Mouse (Mus musculus) gastrocnemius, postnatal 10 days (tissue): ENCODE data around the gene Prkar2a. TPM values are rescaled to one million over a fixed set of nuclear protein-coding genes. Genes with fewer than 3 reads are reported as not detected.

Source experiments
- DNase-seq: peaks from one replicate; pipeline ENCODE4 v3.0.0; 2021; ENCODE audit warnings: mixed read lengths
- total RNA-seq, 2 experiments: library from RNA; stranded (reverse); gene quantifications; 2 replicates each; pipeline ENCODE4 v1.2.3; 2021

Gene Prkar2a
- total RNA-seq, 2 experiments from 2014 or later, result 113 TPM

GRCm38 (mm10) chr9:108752142-108752920, 63.2 kb downstream of the Prkar2a start:
- no peak for DNase-seq

- DNase-seq, result peak; percentile 67
Observed at GRCm38 (mm10) chr9:108753326-108753725, 64.2 kb downstream of the Prkar2a start.

- no peak for DNase-seq
Observed at GRCm38 (mm10) chr9:108753976-108754375, 64.9 kb downstream of the Prkar2a start.

GRCm38 (mm10) chr9:108754423-108754822, 65.3 kb downstream of the Prkar2a start:
- no peak for DNase-seq

GRCm38 (mm10) chr9:108757406-108757805, 68.3 kb downstream of the Prkar2a start:
- DNase-seq, result no peak

- DNase-seq, result no peak
Observed at GRCm38 (mm10) chr9:108759121-108759520, 70.0 kb downstream of the Prkar2a start.

- no peak for DNase-seq
Observed at GRCm38 (mm10) chr9:108759805-108760204, 70.7 kb downstream of the Prkar2a start.

- no peak for DNase-seq
Observed at GRCm38 (mm10) chr9:108761561-108761960, 72.4 kb downstream of the Prkar2a start.

- no peak for DNase-seq
Observed at GRCm38 (mm10) chr9:108764971-108765370, 75.9 kb downstream of the Prkar2a start.

GRCm38 (mm10) chr9:108776614-108777013, 87.5 kb downstream of the Prkar2a start:
- no peak for DNase-seq

- no peak for DNase-seq
Observed at GRCm38 (mm10) chr9:108777276-108777675, 88.2 kb downstream of the Prkar2a start.

GRCm38 (mm10) chr9:108780959-108781358, 91.8 kb downstream of the Prkar2a start:
- no peak for DNase-seq

- no peak for DNase-seq
Observed at GRCm38 (mm10) chr9:108781891-108782290, 92.8 kb downstream of the Prkar2a start.

GRCm38 (mm10) chr9:108782836-108783547, 93.9 kb downstream of the Prkar2a start:
- DNase-seq, result no peak

- DNase-seq, result peak; percentile 97
Observed at GRCm38 (mm10) chr9:108783548-108784463, 94.7 kb downstream of the Prkar2a start, which contains the start of gene Ip6k2. TSS of gene Ip6k2 (plus strand) at chr9:108783796.

- DNase-seq, result no peak
Observed at GRCm38 (mm10) chr9:108785416-108785815, 96.3 kb downstream of the Prkar2a start.

GRCm38 (mm10) chr9:108786494-108786893, 97.4 kb downstream of the Prkar2a start:
- DNase-seq, result no peak

- no peak for DNase-seq
Observed at GRCm38 (mm10) chr9:108787080-108787479, 98.0 kb downstream of the Prkar2a start.

GRCm38 (mm10) chr9:108788713-108789112, 99.6 kb downstream of the Prkar2a start:
- no peak for DNase-seq

- DNase-seq, result no peak
Observed at GRCm38 (mm10) chr9:108792307-108792706, 103.2 kb downstream of the Prkar2a start.

GRCm38 (mm10) chr9:108792730-108793129, 103.6 kb downstream of the Prkar2a start:
- no peak for DNase-seq

- DNase-seq, result no peak
Observed at GRCm38 (mm10) chr9:108795281-108795680, 106.2 kb downstream of the Prkar2a start.
